Mouse (Mus musculus) brain, embryonic 14.5 days (tissue): ENCODE data around the gene Rarres2.

Source experiments
- CTCF ChIP-seq: fragments of 200-500 bp; IDR thresholded peaks from 2 replicates; pipeline ENCODE4 v1.5.1; 2012; ENCODE audit warnings: inconsistent platforms, mild to moderate bottlenecking, moderate library complexity, borderline replicate concordance; ENCODE audit not compliant: insufficient read depth, insufficient read length; ENCODE audit errors: extremely low read depth
- POLR2A ChIP-seq: fragments of 200-500 bp; IDR thresholded peaks from 2 replicates; pipeline ENCODE4 v1.6.1; 2012; ENCODE audit warnings: mild to moderate bottlenecking, inconsistent platforms, borderline replicate concordance; ENCODE audit not compliant: poor library complexity, insufficient read depth, insufficient read length, severe bottlenecking; ENCODE audit errors: extremely low read depth

GRCm38 (mm10) chr6:48591871-48592270 lies 19.3 kb upstream of the Rarres2 start:
- no peak for TF ChIP-seq CTCF
- TF ChIP-seq POLR2A: no peak
